Mouse (Mus musculus) lung, postnatal 0 days (tissue): ENCODE data around the gene Armc12. TPM values are rescaled to one million over a fixed set of nuclear protein-coding genes. Genes with fewer than 3 reads are reported as not detected.

Source experiments
- ATAC-seq: fragments of 200-750 bp; cut with Nextera tagmentation; 2 replicates; pipeline ENCODE4 v1.8.0; 2017; ENCODE audit warnings: moderate library complexity
- DNase-seq: peaks from one replicate; pipeline ENCODE4 v3.0.0-alpha.2; 2016; ENCODE audit warnings: low spot score
- H3K27ac ChIP-seq: fragments of 300-500 bp; sonication (generic); 2 replicates; pipeline ENCODE4 v1.5.1; 2014; ENCODE audit warnings: antibody characterized with exemption, mild to moderate bottlenecking, low read length, mixed read lengths
- H3K27me3 ChIP-seq: fragments of 300-500 bp; sonication (generic); replicated peaks from 2 replicates; pipeline ENCODE4 v1.6.1; 2014; ENCODE audit warnings: low read length, mixed read lengths; ENCODE audit not compliant: insufficient read depth
- H3K36me3 ChIP-seq: fragments of 300-500 bp; sonication (generic); 2 replicates; pipeline ENCODE4 v1.6.1; 2014; ENCODE audit warnings: low read length, mixed read lengths; ENCODE audit not compliant: insufficient read depth
- H3K4me1 ChIP-seq: fragments of 300-500 bp; sonication (generic); 2 replicates; pipeline ENCODE4 v1.6.1; 2014; ENCODE audit warnings: antibody characterized with exemption, low read depth, low read length, mixed read lengths; ENCODE audit not compliant: insufficient read depth
- H3K4me2 ChIP-seq: fragments of 300-500 bp; sonication (generic); replicated peaks from 2 replicates; pipeline ENCODE4 v1.6.1; 2014; ENCODE audit warnings: low read depth, mild to moderate bottlenecking, low read length, moderate library complexity, mixed read lengths
- H3K4me3 ChIP-seq: fragments of 300-500 bp; sonication (generic); 2 replicates; pipeline ENCODE4 v1.5.1; 2014; ENCODE audit warnings: low read depth, low read length
- H3K9ac ChIP-seq: fragments of 300-500 bp; sonication (generic); replicated peaks from 2 replicates; pipeline ENCODE4 v1.6.1; 2014; ENCODE audit warnings: low read depth, mild to moderate bottlenecking
- H3K9me3 ChIP-seq: fragments of 300-500 bp; sonication (generic); 2 replicates; pipeline ENCODE4 v1.6.1; 2016; ENCODE audit warnings: low read length, mixed read lengths
- CTCF ChIP-seq: IDR thresholded peaks from 2 replicates; pipeline ENCODE4 v1.5.1; 2016; ENCODE audit warnings: antibody characterized with exemption, mild to moderate bottlenecking
- EP300 ChIP-seq: IDR thresholded peaks from 2 replicates; pipeline ENCODE4 v1.6.1; 2016; ENCODE audit warnings: antibody characterized with exemption, mild to moderate bottlenecking, control low read depth
- whole genome bisulfite sequencing: fragments of 180-500 bp; shearing (Covaris S2); extraction: QIAGEN DNeasy Blood & Tissue Kit; methylation state at CpG from one replicate; pipeline ENCODE4 v1.1.7; 2014; 5-methylcytosine and 5-hydroxymethylcytosine counted together
- polyA plus RNA-seq: library from polyadenylated mRNA; unstranded; fragments of >200 nt; fragmentation: Nextera tagmentation; extraction: Ambion mirVana; gene quantifications from 2 replicates; pipeline ENCODE4 v1.2.1, GENCODE M21; 2015

Gene Armc12
- polyA plus RNA-seq, 1 experiment from 2014 or later: not detected

DNA sequence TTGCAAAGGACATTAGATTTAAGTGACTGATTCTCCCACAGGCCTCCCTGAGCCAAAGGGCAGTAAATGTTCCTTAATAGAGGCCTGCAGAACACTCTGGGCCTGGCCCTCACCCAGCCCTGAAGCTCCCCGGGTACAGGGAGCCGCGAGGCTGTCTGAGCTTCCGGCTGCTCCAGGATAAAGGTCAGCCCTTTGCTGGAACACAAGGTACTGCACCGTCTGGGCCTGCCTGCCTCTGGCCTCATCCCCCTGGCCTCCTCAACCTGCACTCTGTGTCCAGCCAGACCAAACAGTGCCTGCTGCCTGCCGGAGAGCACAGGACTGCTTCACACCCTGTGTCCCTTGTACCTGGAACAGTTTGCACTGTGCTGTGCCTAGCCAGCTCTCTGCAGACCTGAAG lies 17.9 kb upstream of the Armc12 start:
- Histone ChIP-seq H3K9me3 (no peaks in the 10 kb centered on the region), H3K27me3 (no peaks in the 10 kb centered on the region), H3K4me3 (no peak overlapping the region), H3K4me2 (no peak overlapping the region), H3K27ac (peak overlapping the region; percentile 82), H3K9ac (no peak overlapping the region), H3K4me1 (peaks cover 45% of the 10 kb centered on the region), H3K36me3 (no peaks in the 10 kb centered on the region; the same call in 1 of the 2 replicates)
- peak; percentile 25 for ATAC-seq
- DNase-seq: peak; percentile 69
- TF ChIP-seq CTCF (no peak), EP300 (peak; percentile 65)
- 26% methylated on average over 6 of the region's 6 CpGs for WGBS

DNA sequence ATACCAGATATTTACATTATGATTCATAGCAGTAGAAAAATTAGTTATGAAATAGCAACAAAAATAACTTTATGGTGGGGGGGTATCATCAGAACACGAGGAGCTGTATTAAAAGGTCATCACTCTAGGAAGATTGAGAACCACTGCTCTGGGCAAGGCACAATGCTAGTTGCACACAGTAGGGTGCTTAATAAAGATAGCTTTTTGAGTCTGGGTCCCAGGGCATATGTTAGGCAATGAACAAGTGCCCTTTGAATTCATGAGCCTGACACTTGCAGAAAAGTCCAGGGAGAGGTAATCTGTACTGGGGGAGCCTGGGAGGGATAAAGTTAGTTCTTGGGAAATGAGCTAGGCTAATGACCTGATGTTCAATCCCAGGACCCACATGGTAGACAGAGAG lies 17.3 kb upstream of the Armc12 start:
- ATAC-seq: no peak
- no peaks in the 10 kb centered on the region; the same call in 1 of the 2 replicates for H3K36me3 ChIP-seq
- no peak overlapping the region for H3K4me3 ChIP-seq
- H3K9ac ChIP-seq: no peak overlapping the region
- DNase-seq: no peak
- H3K27me3 ChIP-seq: no peaks in the 10 kb centered on the region
- H3K4me1 ChIP-seq: peaks cover 47% of the 10 kb centered on the region
- H3K4me2 ChIP-seq: no peak overlapping the region
- peak overlapping the region; percentile 82 for H3K27ac ChIP-seq
- WGBS: 19% methylated on average over 1 of the region's 1 CpGs
- TF ChIP-seq EP300 (no peak), CTCF (no peak)
- no peaks in the 10 kb centered on the region for H3K9me3 ChIP-seq

DNA sequence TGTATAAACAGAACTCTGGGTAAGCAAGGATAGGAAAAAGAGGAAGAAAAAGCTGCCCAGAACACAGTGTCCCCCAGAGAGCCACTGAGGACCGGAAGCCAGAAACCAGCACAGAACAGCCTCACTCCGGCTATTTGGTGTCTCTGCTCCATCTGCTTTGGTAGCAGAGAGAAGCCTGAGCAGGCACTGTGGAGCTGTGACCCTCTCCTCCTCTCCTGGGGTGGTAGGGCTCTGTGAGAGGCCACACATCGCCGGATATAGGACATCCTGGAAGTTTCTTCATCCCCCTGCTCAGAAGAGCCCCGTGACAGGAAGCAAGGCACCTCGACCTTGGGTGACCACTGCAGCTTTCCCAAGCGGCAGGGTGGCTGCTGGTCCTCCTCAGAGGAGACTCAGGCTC lies 16.8 kb upstream of the Armc12 start:
- DNase-seq (peak; percentile 66), ATAC-seq (no peak)
- no peak overlapping the region for H3K9ac ChIP-seq
- 39% methylated on average over 7 of the region's 7 CpGs for WGBS
- H3K4me1 ChIP-seq: peaks cover 50% of the 10 kb centered on the region
- H3K9me3 ChIP-seq: no peaks in the 10 kb centered on the region
- no peak overlapping the region for H3K4me2 ChIP-seq
- H3K36me3 ChIP-seq: no peaks in the 10 kb centered on the region; the same call in 1 of the 2 replicates
- peak overlapping the region; percentile 82 for H3K27ac ChIP-seq
- no peak overlapping the region for H3K4me3 ChIP-seq
- no peaks in the 10 kb centered on the region for H3K27me3 ChIP-seq
- TF ChIP-seq CTCF: no peak
- TF ChIP-seq EP300: peak; percentile 87

DNA sequence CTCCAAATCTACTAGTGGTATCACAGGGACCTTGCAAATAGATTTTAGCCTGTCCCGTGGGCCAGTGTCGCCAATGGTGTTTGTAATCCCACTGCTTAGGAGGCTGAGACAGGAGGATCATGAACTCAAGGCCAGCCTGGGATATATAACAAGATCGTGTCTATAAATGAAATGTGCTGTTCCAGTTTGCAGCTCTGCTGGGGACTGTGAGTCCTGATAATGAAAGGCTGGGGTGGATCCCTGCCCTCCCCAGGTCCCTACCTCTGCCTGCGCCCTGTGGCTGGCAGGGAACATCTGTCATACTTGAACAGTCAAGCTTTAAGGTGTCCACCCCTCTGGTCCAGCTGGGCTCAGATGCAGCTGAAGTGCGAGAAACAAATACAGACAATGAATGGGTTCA lies 16.1 kb upstream of the Armc12 start:
- H3K9me3 ChIP-seq: no peaks in the 10 kb centered on the region
- peak overlapping the region; percentile 82 for H3K27ac ChIP-seq
- no peaks in the 10 kb centered on the region for H3K36me3 ChIP-seq
- ATAC-seq (no peak), DNase-seq (no peak)
- 73% methylated on average over 5 of the region's 5 CpGs for WGBS
- H3K27me3 ChIP-seq: no peaks in the 10 kb centered on the region
- no peak overlapping the region for H3K4me2 ChIP-seq
- no peak overlapping the region for H3K9ac ChIP-seq
- H3K4me3 ChIP-seq: no peak overlapping the region
- peaks cover 55% of the 10 kb centered on the region for H3K4me1 ChIP-seq
- TF ChIP-seq CTCF (no peak), EP300 (no peak)

DNA sequence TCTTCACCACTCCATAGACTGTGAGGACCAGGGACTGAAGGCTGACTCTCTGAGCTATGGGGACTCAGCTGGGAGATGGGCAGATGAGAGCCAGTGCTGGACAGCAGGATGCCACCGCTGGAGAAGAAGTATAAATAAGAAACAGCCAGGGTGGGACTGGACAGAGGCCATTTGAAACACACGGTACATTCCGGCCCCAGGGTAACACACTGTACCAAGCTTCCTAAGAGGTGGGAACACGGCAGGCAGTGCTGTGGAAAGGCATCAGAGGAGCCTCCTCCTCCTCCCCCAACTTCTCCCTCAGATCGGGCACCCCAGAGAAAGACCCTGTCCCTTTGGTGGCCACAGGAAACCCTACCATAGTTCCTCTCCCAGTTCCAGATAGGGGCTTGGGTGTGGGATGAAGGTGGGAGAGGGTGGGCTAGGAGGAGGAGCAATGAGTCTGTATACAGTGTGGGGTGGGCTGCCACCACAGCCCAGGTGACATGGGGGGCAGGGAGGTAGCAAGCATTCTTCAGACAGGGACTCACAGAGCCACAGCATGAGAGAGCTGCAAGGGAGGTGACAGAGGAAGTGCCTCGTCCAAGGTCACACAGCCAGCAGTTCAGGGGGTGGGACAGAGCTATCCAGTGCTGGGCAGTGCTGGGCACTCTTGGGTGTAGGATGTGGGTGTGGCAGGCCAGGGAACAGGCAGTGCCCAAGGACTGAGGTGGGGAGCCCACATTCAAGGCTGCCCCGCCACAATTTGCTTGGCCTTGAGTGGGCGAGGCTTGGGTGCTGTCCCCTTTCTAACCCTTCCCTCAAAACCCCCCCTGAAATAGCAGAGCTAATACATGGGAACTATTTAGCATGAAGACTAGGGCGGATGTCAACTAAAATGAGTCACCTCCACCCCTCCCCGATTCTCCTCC lies 14.9 kb upstream of the Armc12 start:
- ATAC-seq (peak; percentile 55), DNase-seq (peak; percentile 90)
- H3K9me3 ChIP-seq: no peaks in the 10 kb centered on the region
- no peak overlapping the region for H3K9ac ChIP-seq
- H3K4me3 ChIP-seq: 0 out of 2 replicates have a peak overlapping the region, but pooled peaks have one; percentile 1
- WGBS: 33% methylated on average over 10 of the region's 10 CpGs
- H3K27ac ChIP-seq: peak overlapping the region; percentile 97
- TF ChIP-seq CTCF: no peak
- peak; percentile 98 for TF ChIP-seq EP300
- no peaks in the 10 kb centered on the region for H3K36me3 ChIP-seq
- peaks cover 51% of the 10 kb centered on the region for H3K4me1 ChIP-seq
- no peaks in the 10 kb centered on the region for H3K27me3 ChIP-seq
- H3K4me2 ChIP-seq: peak overlapping the region; percentile 73

DNA sequence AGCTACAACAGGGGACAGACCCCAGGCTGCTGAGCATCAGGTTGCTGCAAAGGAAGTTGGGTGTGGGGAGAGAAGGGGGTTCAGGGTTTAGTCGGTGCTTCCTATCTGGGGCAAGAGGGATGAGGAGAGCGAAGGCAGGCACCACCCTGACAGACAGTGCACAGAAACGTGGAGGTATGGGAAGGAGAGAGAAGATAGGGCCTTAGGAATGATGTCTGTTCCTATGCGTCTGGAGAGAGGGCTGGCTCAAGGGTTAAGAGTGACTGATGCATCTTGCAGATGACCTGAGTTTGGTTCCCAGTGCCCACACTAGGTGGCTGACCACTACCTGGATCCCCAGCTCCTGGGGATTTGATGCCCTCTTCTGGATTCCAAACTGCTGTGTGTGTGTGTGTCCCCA lies 13.7 kb upstream of the Armc12 start:
- peaks cover 49% of the 10 kb centered on the region for H3K4me1 ChIP-seq
- TF ChIP-seq EP300 (no peak), CTCF (peak; percentile 34)
- ATAC-seq (no peak), DNase-seq (no peak)
- H3K27me3 ChIP-seq: no peaks in the 10 kb centered on the region
- peak overlapping the region; percentile 31 for H3K4me3 ChIP-seq
- no peaks in the 10 kb centered on the region for H3K9me3 ChIP-seq
- WGBS: 65% methylated on average over 4 of the region's 4 CpGs
- H3K27ac ChIP-seq: peak overlapping the region; percentile 97
- peak overlapping the region; percentile 73 for H3K4me2 ChIP-seq
- H3K9ac ChIP-seq: peak overlapping the region; percentile 34; the same call in 1 of the 2 replicates
- no peaks in the 10 kb centered on the region for H3K36me3 ChIP-seq
